Mouse (Mus musculus) lung, adult 2 months (tissue): Measurements from ENCODE around the gene Chad.

Experiments used
- CTCF ChIP-seq: fragments of 200-500 bp; IDR thresholded peaks from 2 replicates; pipeline ENCODE4 v1.5.1; 2011; ENCODE audit warnings: mild to moderate bottlenecking, low read length, control low read depth; ENCODE audit not compliant: insufficient read depth
- POLR2A ChIP-seq: fragments of 200-500 bp; IDR thresholded peaks from 2 replicates; pipeline ENCODE4 v1.6.1; 2011; ENCODE audit warnings: low read depth, mild to moderate bottlenecking, control low read depth, low read length, borderline replicate concordance; ENCODE audit errors: extremely low read depth

DNA sequence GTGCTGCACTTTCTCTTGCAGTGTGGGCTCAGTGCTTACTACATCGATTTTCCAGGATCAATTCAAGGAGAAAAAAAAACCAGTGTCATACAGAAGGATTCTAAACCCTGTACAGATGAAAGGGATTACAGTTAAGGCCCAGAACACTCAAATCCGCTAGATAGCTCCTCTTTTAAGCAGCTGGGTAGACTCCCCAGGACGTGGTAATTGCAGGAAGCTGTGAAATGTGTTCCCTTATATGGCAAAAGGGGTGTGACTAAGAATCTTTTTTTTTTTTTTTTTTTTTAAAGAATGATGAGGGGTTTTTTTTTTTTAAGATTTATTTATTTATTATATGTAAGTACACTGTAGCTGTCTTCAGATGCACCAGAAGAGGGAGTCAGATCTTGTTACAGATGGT is 36.0 kb upstream of the Chad start:
- TF ChIP-seq CTCF (no peak), POLR2A (no peak)
